Mouse (Mus musculus) hindbrain, embryonic 16.5 days (tissue): ENCODE measurements around the gene Polr2j. TPM values are rescaled to one million over a fixed set of nuclear protein-coding genes. Genes with fewer than 3 reads are reported as not detected.
"Not testable (repeated sequence)": the region's sequence is repeated elsewhere in the genome, so short reads cannot be mapped to it uniquely, and the experiment has no call there.

Experiments
- ATAC-seq: fragments of 200-750 bp; cut with Nextera tagmentation; 2 replicates; pipeline ENCODE4 v1.8.0; 2017; ENCODE audit warnings: moderate TSS enrichment, moderate library complexity
- H3K27ac ChIP-seq: fragments of 300-500 bp; sonication (generic); 2 replicates; pipeline ENCODE4 v1.5.1; 2014; ENCODE audit warnings: low read depth, mild to moderate bottlenecking, control low read depth, low read length, moderate library complexity
- H3K27me3 ChIP-seq: fragments of 300-500 bp; sonication (generic); replicated peaks from 2 replicates; pipeline ENCODE4 v1.6.1; 2014; ENCODE audit warnings: low read length; ENCODE audit not compliant: control insufficient read depth, insufficient read depth
- H3K36me3 ChIP-seq: fragments of 300-500 bp; sonication (generic); 2 replicates; pipeline ENCODE4 v1.6.1; 2014; ENCODE audit warnings: mild to moderate bottlenecking, low read length, moderate library complexity, mixed read lengths; ENCODE audit not compliant: control insufficient read depth, insufficient read depth
- H3K4me1 ChIP-seq: fragments of 300-500 bp; sonication (generic); 2 replicates; pipeline ENCODE4 v1.6.1; 2014; ENCODE audit warnings: low read depth, low read length; ENCODE audit not compliant: control insufficient read depth, insufficient read depth
- H3K4me2 ChIP-seq: fragments of 300-500 bp; sonication (generic); 2 replicates; pipeline ENCODE4 v1.6.1; 2014; ENCODE audit warnings: mild to moderate bottlenecking, low read length, control low read depth, moderate library complexity
- H3K4me3 ChIP-seq: fragments of 300-500 bp; sonication (generic); 2 replicates; pipeline ENCODE4 v1.5.1; 2014; ENCODE audit warnings: mild to moderate bottlenecking, low read length, control low read depth, moderate library complexity
- H3K9ac ChIP-seq: fragments of 300-500 bp; sonication (generic); 2 replicates; pipeline ENCODE4 v1.6.1; 2014; ENCODE audit warnings: low read depth, mild to moderate bottlenecking, control low read depth, low read length, moderate library complexity
- H3K9me3 ChIP-seq: fragments of 300-500 bp; sonication (generic); 2 replicates; pipeline ENCODE4 v1.6.1; 2014; ENCODE audit warnings: mild to moderate bottlenecking, low read length, moderate library complexity; ENCODE audit not compliant: control insufficient read depth
- WGBS: fragments of 180-500 bp; shearing (Covaris S2); extraction: QIAGEN DNeasy Blood & Tissue Kit; methylation state at CpG from one replicate; pipeline ENCODE4 v1.1.7; 2014; 5-methylcytosine and 5-hydroxymethylcytosine counted together
- polyA plus RNA-seq: library from polyadenylated mRNA; unstranded; fragments of >200 nt; fragmentation: Nextera tagmentation; extraction: Ambion mirVana; gene quantifications from 2 replicates; pipeline ENCODE4 v1.2.1, GENCODE M21; 2015

The Polr2j gene
- polyA plus RNA-seq, 1 experiment from 2014 or later, result 210 TPM

- H3K36me3 ChIP-seq, result no peaks in the 10 kb centered on the region
- 69% methylated on average over 8 of the region's 8 CpGs for WGBS
- H3K4me1 ChIP-seq, result no peaks in the 10 kb centered on the region
These were observed 31.3 kb downstream of the Polr2j start for GRCm38 (mm10) chr5:136147704-136148103.

GRCm38 (mm10) chr5:136149134-136149576 lies 32.7 kb downstream of the Polr2j start:
- not testable (repeated sequence) for H3K27me3 ChIP-seq, H3K4me3 ChIP-seq, H3K4me1 ChIP-seq, H3K36me3 ChIP-seq, H3K27ac ChIP-seq, H3K9me3 ChIP-seq, H3K4me2 ChIP-seq, H3K9ac ChIP-seq
- peak; percentile 52; the same call in 1 of the 2 replicates for ATAC-seq
- WGBS, result 76% methylated on average over 5 of the region's 5 CpGs

More at GRCm38 (mm10) chr5:136147704-136148103, 31.3 kb downstream of the Polr2j start:
- no peak for ATAC-seq
- no peak overlapping the region for H3K4me2 ChIP-seq
- no peaks in the 10 kb centered on the region for H3K9me3 ChIP-seq
- no peak overlapping the region for H3K4me3 ChIP-seq
- no peak overlapping the region for H3K9ac ChIP-seq
- no peak overlapping the region for H3K27ac ChIP-seq
- no peaks in the 10 kb centered on the region for H3K27me3 ChIP-seq

GRCm38 (mm10) chr5:136152365-136152764 lies 35.9 kb downstream of the Polr2j start:
- 76% methylated on average over 8 of the region's 8 CpGs for WGBS
- Histone ChIP-seq H3K27me3 (no peaks in the 10 kb centered on the region), H3K9ac (no peak overlapping the region), H3K4me2 (no peak overlapping the region), H3K36me3 (no peaks in the 10 kb centered on the region; the same call in 1 of the 2 replicates), H3K4me1 (no peaks in the 10 kb centered on the region), H3K4me3 (no peak overlapping the region), H3K27ac (no peak overlapping the region), H3K9me3 (no peaks in the 10 kb centered on the region)
- ATAC-seq, result no peak

- Histone ChIP-seq H3K9me3 (no peaks in the 10 kb centered on the region), H3K4me1 (no peaks in the 10 kb centered on the region), H3K27ac (no peak overlapping the region), H3K4me2 (no peak overlapping the region), H3K9ac (no peak overlapping the region), H3K4me3 (no peak overlapping the region), H3K27me3 (no peaks in the 10 kb centered on the region), H3K36me3 (no peaks in the 10 kb centered on the region; the same call in 1 of the 2 replicates)
- 76% methylated on average over 5 of the region's 5 CpGs for WGBS
- no peak for ATAC-seq
These were observed 39.0 kb downstream of the Polr2j start for GRCm38 (mm10) chr5:136155399-136155798.

- H3K4me1 ChIP-seq, H3K27ac ChIP-seq, H3K27me3 ChIP-seq, H3K9ac ChIP-seq, H3K4me3 ChIP-seq, H3K36me3 ChIP-seq, ATAC-seq, H3K9me3 ChIP-seq, H3K4me2 ChIP-seq: not testable (repeated sequence)
- WGBS, result 86% methylated on average over 11 of the region's 12 CpGs
These were observed 43.7 kb downstream of the Polr2j start for GRCm38 (mm10) chr5:136160084-136160483.

GRCm38 (mm10) chr5:136163807-136164474 lies 47.5 kb downstream of the Polr2j start:
- Histone ChIP-seq H3K9ac (no peak overlapping the region), H3K9me3 (no peaks in the 10 kb centered on the region; the same call in 1 of the 2 replicates), H3K4me1 (no peaks in the 10 kb centered on the region), H3K36me3 (peaks cover 3% of the 10 kb centered on the region; the same call in 1 of the 2 replicates), H3K4me3 (no peak overlapping the region), H3K27ac (no peak overlapping the region), H3K27me3 (no peaks in the 10 kb centered on the region), H3K4me2 (no peak overlapping the region)
- WGBS, result 62% methylated on average over 11 of the region's 11 CpGs
- peak; percentile 57; the same call in 1 of the 2 replicates for ATAC-seq

- Histone ChIP-seq H3K4me2 (no peak overlapping the region), H3K9ac (no peak overlapping the region), H3K4me3 (no peak overlapping the region), H3K36me3 (peaks cover 3% of the 10 kb centered on the region; the same call in 1 of the 2 replicates), H3K27ac (peak overlapping the region; percentile 32; the same call in 1 of the 2 replicates), H3K9me3 (no peaks in the 10 kb centered on the region; the same call in 1 of the 2 replicates), H3K4me1 (peaks cover 5% of the 10 kb centered on the region), H3K27me3 (no peaks in the 10 kb centered on the region)
- WGBS, result 66% methylated on average over 8 of the region's 8 CpGs
- no peak for ATAC-seq
These were observed 48.8 kb downstream of the Polr2j start for GRCm38 (mm10) chr5:136165246-136165645.

GRCm38 (mm10) chr5:136167296-136167695 lies 50.9 kb downstream of the Polr2j start:
- 93% methylated on average over 4 of the region's 4 CpGs for whole genome bisulfite sequencing
- H3K4me1 ChIP-seq, result peaks cover 18% of the 10 kb centered on the region
- H3K27me3 ChIP-seq, result no peaks in the 10 kb centered on the region
- no peak overlapping the region for H3K9ac ChIP-seq
- no peak overlapping the region for H3K4me2 ChIP-seq
- H3K9me3 ChIP-seq, result no peaks in the 10 kb centered on the region; the same call in 1 of the 2 replicates
- no peak overlapping the region for H3K27ac ChIP-seq
- peaks cover 3% of the 10 kb centered on the region; the same call in 1 of the 2 replicates for H3K36me3 ChIP-seq
- no peak for ATAC-seq
- H3K4me3 ChIP-seq, result no peak overlapping the region

GRCm38 (mm10) chr5:136168071-136168470 lies 51.6 kb downstream of the Polr2j start:
- Histone ChIP-seq H3K4me3 (no peak overlapping the region), H3K27ac (no peak overlapping the region), H3K9ac (no peak overlapping the region), H3K9me3 (no peaks in the 10 kb centered on the region; the same call in 1 of the 2 replicates), H3K4me2 (no peak overlapping the region), H3K36me3 (peaks cover 3% of the 10 kb centered on the region; the same call in 1 of the 2 replicates), H3K4me1 (peaks cover 18% of the 10 kb centered on the region), H3K27me3 (no peaks in the 10 kb centered on the region)
- no peak for ATAC-seq
- WGBS, result 95% methylated on average over 3 of the region's 3 CpGs
